Mouse (Mus musculus) thymus, adult 18-20 months (tissue): ENCODE results near the gene Otud7b.

Experiments used
- DNase-seq, 2 experiments: peaks; one replicate each; pipeline ENCODE4 v3.0.0; 2022; ENCODE audit warnings: mixed read lengths in 2 of 2

Otud7b gene

DNA sequence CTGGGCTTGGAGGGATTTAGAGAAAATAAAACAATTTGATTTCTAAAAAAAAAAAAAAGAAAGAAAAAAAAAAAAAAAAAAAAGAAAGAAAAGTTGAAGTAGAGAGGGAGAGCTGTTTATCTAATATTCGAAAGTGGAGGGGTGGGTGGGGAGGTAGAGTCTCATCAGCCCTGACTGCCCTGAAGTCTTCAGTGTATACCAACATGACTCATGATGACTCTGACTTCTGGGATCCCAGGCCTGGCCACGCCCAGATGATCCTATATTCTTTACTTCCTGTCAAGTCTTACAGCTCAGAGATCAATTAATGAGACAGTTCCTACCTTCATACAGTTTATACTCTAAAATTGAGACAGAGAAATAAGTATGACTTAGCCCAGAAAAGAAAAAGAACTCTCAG lies 17.1 kb upstream of the Otud7b start:
- DNase-seq = no peak

DNA sequence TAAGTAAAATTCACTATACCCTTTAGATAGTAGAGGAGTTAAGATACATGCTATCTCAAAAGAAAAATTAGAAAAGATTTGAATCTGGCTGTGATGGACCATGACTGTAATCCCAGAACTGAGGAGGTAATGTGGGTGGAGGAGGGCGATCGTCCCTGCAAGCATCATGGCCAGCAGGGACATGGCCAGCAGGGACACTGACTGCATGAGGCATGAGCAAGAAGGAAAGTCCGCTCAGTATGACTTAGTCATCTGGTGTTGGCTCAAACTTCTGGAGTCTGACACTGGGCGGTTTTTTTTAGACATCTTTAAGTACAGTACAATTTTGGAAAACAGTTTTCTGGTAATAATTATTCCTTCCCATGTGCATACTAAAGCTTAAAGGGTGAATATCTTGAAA lies 16.5 kb upstream of the Otud7b start:
- DNase-seq = no peak

DNA sequence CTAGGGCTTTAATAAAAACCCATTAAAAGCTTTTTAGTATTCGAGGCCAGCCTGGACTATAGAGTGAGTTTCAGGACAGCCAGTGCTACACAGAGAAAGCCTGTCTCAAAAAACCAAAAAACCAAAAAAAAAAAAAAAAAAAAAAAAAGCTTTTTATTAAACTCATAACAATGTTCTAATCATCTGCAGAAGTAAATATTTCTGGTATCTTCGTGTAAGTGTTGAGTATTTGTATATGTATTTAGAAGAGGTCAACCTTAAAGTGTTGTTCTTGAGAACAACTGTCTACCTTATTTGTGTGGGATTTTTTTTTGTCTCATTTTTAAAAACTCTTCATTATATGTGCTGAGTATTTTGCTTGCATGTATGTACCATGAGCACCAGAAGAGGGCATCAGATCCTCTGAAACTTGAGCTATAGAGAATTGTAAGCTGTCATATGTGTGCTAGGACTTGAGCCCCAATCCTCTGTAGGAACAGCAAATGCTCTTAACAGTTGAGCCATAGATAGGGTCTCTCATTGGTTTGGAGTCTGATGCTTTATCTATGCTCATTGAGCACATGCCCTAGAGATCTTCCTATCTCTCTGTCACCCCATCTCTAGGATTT lies 14.3 kb upstream of the Otud7b start:
- no peak for DNase-seq

DNA sequence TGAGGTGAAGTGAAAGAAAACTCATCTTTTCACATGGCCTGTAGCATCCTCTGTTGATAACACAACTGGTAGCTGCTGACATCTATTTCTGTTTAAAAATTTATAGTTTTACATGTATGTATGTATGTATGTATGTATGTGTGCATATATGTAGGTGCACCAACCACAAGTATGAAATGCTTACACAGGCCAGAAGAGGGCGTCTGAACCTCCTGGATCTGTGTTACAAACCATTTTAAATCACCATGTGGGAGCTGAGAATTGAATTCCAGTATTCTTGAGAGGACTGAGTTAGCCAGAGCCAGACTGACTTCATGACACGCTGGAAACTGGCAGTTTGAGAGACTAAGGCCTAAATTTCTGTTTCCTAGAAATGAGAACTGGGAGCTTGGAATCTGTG lies 13.2 kb upstream of the Otud7b start:
- DNase-seq = no peak

GRCm38 (mm10) chr3:96091966-96092365 lies 12.4 kb upstream of the Otud7b start:
- DNase-seq = no peak

GRCm38 (mm10) chr3:96093509-96093908 lies 10.8 kb upstream of the Otud7b start:
- DNase-seq = no peak

DNA sequence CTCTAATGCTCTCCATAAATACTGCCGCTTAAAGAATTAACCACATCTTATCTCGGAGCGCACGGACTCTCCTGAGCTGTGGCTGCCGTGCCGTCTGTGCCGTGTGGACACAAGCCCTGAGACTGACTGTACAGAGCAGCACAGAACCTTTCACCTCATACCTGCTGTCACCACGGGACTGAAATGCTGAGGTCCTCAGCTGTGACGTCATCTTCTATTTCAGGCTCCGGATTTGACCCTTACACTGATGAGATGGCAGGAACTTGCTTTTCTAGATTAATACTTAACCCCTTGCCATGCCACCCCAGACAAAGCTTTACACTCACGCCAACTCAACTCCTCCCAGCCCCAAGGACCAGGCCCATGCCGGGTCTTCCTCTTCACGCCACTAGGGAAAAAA lies 10.1 kb upstream of the Otud7b start:
- DNase-seq = no peak

DNA sequence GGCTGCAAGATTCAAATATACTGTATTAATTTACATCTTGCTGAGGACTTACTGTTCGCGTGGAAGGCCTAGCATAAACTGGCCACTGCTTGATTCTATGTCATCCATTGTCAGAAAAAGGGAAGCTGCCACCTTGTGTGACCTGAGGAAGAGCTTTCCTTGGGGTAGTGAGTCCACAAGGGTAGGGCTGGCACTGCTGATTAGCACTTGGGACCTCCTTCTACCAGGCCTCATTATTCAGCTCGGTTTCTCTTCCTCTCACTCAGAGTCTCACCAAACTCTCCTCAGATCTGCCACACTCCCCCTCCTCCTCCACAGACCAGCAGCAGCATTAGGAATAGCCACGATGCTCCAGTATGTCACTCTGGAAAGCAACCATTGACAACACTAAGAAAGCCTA lies 6.2 kb upstream of the Otud7b start:
- no peak for DNase-seq

- no peak for DNase-seq
Observed at GRCm38 (mm10) chr3:96098616-96099267, 5.6 kb upstream of the Otud7b start.

- DNase-seq = peak; percentile 43 to 61
Observed at GRCm38 (mm10) chr3:96102100-96102872, 2.0 kb upstream of the Otud7b start.

GRCm38 (mm10) chr3:96103901-96104260 lies 446 bp upstream of the Otud7b start:
- DNase-seq = no peak

- no peak for DNase-seq
Observed at GRCm38 (mm10) chr3:96105232-96105747, 963 bp downstream of the Otud7b start.

GRCm38 (mm10) chr3:96106151-96106550 lies 1.8 kb downstream of the Otud7b start:
- DNase-seq = no peak

- no peak for DNase-seq
Observed at GRCm38 (mm10) chr3:96108315-96108714, 4.0 kb downstream of the Otud7b start.

DNA sequence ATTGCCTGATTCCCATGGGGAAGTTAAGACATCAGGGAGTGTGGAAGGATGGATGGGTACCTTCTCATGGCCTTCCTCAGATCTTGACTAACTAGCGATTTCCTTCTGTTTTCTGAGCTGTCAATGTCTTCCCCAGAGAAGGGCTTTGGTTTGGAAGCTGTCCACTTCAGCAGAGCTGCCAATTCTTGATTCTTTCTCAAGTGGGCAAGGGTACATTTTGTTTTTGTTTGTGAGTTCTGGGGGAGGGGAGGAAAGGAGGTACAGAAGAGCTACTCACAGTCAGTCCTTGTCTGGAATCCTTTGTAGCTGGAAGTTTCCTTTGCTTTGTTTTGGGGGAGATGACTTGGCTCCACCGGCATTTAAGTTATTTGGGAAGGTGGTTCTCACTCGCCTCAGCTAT lies 8.9 kb downstream of the Otud7b start:
- DNase-seq = no peak

DNA sequence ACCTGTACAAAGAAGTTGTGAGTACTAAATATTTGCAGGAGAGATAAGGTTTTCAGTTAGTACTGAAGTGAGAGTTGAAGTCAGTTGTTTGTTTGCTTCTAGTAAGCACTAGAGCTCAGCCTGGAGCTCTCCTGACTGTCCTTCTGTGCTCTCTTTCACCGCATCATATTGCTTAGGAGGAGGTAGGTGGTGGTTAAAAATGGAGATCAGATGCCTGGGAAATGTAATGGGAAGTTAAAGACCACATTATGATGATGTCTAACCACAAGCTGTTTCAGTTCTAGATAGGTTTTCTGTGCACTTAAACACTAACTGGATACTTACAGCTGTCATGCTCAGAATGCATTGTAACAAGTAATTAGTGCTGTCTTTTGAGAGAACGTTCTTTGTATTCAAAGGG lies 13.8 kb downstream of the Otud7b start:
- no peak for DNase-seq

GRCm38 (mm10) chr3:96118702-96119101 lies 14.4 kb downstream of the Otud7b start:
- DNase-seq = no peak

DNA sequence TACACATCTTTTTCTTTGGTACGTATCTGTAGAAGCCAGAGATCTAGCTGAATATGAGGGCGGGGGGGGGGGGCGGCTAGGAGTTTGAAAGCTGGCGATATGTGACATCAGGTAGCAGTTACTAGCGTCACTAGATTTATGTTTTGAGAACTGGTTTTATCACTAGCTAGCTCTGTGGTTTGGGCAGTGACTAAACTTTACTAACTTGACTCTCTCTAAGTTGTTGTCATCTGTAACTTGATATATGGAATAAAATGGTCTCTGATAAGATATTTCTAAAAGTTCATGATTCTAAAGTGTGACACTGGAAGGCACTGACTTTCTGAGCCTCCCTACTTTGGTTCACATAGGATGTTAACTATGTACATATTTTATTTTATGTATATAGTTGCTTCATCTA lies 19.9 kb downstream of the Otud7b start:
- no peak for DNase-seq

DNA sequence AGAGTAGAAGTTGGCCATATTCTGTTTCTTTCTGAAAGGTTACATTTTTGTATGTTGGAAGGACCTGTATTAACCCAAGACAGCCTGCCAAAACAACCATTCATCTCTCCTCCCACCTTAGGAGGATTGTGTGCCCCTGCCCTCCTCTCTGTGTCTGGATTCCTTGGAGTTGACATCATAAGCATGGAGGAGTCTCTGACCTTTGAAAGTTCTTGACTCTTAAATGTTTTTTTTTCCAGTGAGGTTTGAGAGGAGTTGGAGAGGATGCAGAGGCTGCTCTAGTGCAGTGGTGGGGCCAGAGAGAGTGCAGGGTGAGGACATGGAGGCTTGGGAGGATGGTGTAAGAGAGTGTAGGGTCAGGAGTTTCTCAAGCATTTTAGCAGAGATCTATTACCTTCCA lies 23.8 kb downstream of the Otud7b start:
- DNase-seq = no peak

GRCm38 (mm10) chr3:96132478-96132877 lies 28.2 kb downstream of the Otud7b start:
- no peak for DNase-seq

- DNase-seq = no peak
Observed at GRCm38 (mm10) chr3:96133327-96133905, 29.1 kb downstream of the Otud7b start.

GRCm38 (mm10) chr3:96135011-96135410 lies 30.7 kb downstream of the Otud7b start:
- DNase-seq = no peak

DNA sequence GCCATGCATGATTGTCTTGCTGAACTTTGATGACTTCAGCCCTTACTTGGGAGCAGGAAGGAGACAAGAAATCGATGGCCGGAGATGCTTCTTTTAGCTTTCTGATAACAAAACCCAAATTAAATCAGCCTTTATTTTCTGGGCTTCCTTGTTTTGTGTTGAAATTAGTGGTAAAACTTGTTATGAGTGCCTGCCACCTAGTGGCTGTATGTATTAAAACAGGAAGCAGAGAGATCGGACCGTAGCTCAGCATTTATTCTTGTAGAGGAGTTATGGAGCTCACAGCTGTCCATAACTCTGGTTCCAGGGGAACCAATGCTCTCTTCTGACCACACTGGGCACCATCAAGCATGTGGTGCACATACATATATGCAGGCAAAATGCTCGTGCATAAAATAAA lies 43.6 kb downstream of the Otud7b start:
- DNase-seq = no peak

- no peak for DNase-seq
Observed at GRCm38 (mm10) chr3:96151836-96152235, 47.5 kb downstream of the Otud7b start.
